Mouse (Mus musculus): ENCODE measurements around the gene Wasf3. TPM values are rescaled to one million over a fixed set of nuclear protein-coding genes. Genes with fewer than 3 reads are reported as not detected.

Wasf3 gene
- 7.7 and 8.6 TPM in 2 replicates for polyA plus RNA-seq (2012; rRNA removed)

DNA sequence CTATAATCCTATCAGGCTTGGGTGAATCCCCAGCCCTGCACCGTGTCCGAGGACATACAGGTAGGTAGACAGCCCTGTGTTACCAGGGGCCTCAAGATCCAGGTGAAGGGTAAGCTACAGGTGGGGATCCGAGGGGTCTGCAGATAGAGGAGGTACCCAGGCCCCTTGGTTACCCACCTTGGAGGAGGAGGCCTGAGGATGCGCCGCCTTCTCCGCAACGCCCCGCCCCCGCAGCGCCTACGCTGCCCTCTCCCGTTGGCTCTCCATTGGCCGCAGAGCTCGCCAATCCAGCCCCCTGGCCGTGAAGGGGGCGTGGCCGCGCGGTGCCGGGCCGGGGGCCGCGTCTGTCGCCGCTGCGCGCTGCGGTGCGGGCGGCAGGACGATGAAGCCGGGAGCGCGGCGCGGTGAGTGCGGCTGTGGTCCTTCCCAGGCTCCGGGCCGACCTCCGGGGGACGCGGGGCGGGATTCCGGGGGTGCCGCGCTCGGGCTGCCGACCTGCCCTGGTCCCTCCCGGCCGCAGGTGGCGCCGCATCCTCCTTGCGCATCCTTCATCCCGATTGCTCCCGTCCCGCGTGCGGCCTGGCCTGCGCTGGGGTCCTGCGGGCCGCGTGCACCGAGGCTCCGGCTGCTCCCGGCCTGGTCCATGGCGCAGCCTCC, at the start of gene Wasf3:
Wasf3 (plus strand) TSS at position 51 of the 657 bp plus-strand sequence.

DNA sequence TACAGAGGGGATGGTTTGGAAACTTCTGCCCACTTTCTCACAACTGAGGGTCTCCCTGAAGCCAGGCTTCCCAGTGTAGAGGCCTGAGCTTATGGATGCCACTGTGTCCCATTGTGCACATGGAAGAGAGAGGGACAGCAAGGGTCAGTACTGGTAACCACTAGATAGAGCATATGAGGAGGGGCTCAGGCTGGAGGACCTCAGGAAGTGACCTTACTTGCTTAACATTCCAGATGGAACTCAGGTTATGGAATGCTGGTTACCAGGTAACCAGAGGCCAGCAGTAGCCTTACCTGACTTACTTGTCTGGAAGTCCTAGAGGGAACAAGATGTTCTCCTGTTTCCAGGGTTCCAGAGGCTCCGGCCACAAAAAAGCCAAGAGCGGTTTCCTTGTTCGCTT, 96.9 kb downstream of the Wasf3 start, which contains the start of gene Gm6408:
Gm6408 (plus strand) TSS at position 301 of the 400 bp plus-strand sequence.

DNA sequence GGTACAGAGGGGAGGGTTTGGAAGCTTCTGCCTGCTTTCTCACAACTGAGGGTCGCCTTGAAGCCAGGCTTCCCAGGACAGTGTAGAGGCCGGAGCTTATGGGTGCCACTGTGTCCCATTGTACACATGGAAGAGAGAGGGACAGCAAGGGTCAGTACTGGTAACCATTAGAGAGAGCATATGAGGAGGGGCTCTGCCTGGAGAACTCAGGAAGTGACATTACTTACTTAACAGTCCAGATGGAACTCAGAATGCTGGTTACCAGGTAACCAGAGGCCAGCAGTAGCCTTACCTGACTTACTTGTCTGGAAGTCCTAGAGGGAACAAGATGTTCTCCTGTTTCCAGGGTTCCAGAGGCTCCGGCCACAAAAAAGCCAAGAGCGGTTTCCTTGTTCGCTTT, 106.3 kb downstream of the Wasf3 start, which contains the start of gene Gm6370:
Gm6370 (plus strand) TSS at position 301 of the 400 bp plus-strand sequence.

DNA sequence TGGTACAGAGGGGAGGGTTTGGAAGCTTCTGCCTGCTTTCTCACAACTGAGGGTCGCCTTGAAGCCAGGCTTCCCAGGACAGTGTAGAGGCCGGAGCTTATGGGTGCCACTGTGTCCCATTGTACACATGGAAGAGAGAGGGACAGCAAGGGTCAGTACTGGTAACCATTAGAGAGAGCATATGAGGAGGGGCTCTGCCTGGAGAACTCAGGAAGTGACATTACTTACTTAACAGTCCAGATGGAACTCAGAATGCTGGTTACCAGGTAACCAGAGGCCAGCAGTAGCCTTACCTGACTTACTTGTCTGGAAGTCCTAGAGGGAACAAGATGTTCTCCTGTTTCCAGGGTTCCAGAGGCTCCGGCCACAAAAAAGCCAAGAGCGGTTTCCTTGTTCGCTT, 117.3 kb downstream of the Wasf3 start, which contains the start of gene 4930449I24Rik:
4930449I24Rik (plus strand) TSS at position 301 of the 400 bp plus-strand sequence.

DNA sequence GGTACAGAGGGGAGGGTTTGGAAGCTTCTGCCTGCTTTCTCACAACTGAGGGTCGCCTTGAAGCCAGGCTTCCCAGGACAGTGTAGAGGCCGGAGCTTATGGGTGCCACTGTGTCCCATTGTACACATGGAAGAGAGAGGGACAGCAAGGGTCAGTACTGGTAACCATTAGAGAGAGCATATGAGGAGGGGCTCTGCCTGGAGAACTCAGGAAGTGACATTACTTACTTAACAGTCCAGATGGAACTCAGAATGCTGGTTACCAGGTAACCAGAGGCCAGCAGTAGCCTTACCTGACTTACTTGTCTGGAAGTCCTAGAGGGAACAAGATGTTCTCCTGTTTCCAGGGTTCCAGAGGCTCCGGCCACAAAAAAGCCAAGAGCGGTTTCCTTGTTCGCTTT, 129.0 kb downstream of the Wasf3 start, which contains the start of gene Gm3402:
Gm3402 (plus strand) TSS at position 301 of the 400 bp plus-strand sequence.

Other genes starting within 250 kb of the Wasf3 start
- not detected in 2 replicates for gene Gm5565, start 224.4 kb upstream of the Wasf3 start, polyA plus RNA-seq (2012; rRNA removed)
- gene Gm6309, start 214.3 kb upstream of the Wasf3 start, polyA plus RNA-seq (2012; rRNA removed), result not detected in 2 replicates
- 0.44 and 1.0 TPM in 2 replicates for gene 1700001J03Rik, start 199.7 kb upstream of the Wasf3 start, polyA plus RNA-seq (2012; rRNA removed)
- gene Rnf6, start 163.4 kb upstream of the Wasf3 start, polyA plus RNA-seq (2012; rRNA removed), result 15.2 and 16.8 TPM in 2 replicates
- gene Cdk8, start 153.8 kb upstream of the Wasf3 start, polyA plus RNA-seq (2012; rRNA removed), result 54.3 and 54.9 TPM in 2 replicates
- not detected in 2 replicates for gene Gm6408, start 97.0 kb downstream of the Wasf3 start, polyA plus RNA-seq (2012; rRNA removed)
- gene Gm6370, start 106.4 kb downstream of the Wasf3 start, polyA plus RNA-seq (2012; rRNA removed), result not detected in 2 replicates
- gene 4930449I24Rik, start 117.4 kb downstream of the Wasf3 start, polyA plus RNA-seq (2012; rRNA removed), result 0.12 TPM in 1 of 2 replicates, not detected in the other
- gene Gm3402, start 129.1 kb downstream of the Wasf3 start, polyA plus RNA-seq (2012; rRNA removed), result not detected in 2 replicates
- not detected in 2 replicates for gene Gm3404, start 140.8 kb downstream of the Wasf3 start, polyA plus RNA-seq (2012; rRNA removed)
- gene Gm3409, start 152.7 kb downstream of the Wasf3 start, polyA plus RNA-seq (2012; rRNA removed), result not detected in 2 replicates
- not detected in 2 replicates for gene Gm3415, start 171.2 kb downstream of the Wasf3 start, polyA plus RNA-seq (2012; rRNA removed)
- 0.31 and 0.86 TPM in 2 replicates for gene Gpr12, start 200.3 kb downstream of the Wasf3 start, polyA plus RNA-seq (2012; rRNA removed)